Mouse (Mus musculus): ENCODE data around the gene Kif2c. TPM values are rescaled to one million over a fixed set of nuclear protein-coding genes. Genes with fewer than 3 reads are reported as not detected.

Gene Kif2c
- polyA plus RNA-seq, 1 experiment: 0.46 TPM

DNA sequence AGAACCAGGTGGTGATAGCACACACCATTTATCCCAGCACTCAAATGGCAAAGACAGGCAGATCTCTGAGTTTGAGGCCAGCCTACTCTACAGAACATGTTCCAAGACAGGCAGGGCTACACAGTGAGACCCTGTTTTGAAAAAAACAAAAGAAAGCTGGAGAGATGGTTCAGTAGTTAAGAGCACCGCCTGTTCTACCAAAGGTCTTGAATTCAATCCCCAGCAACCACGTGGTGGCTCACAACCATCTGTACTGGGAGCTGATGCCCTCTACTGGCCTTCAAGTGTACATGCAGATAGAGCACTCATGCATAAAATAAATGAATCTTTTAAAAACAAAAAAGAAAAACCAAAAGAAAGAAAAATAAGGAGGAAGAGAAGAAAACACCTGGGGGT is 43.2 kb downstream of the Kif2c start:
- DNase-seq (ENCODE audit: extremely low spot score in 1 of 2, low spot score in 1 of 2): peak in 1 of 2 experiments; percentile 61

GRCm38 (mm10) chr4:117138295-117139216 is 43.9 kb downstream of the Kif2c start:
- DNase-seq (ENCODE audit: extremely low spot score in 1 of 2, low spot score in 1 of 2): no peak

GRCm38 (mm10) chr4:117136034-117136433 is 46.4 kb downstream of the Kif2c start:
- DNase-seq (ENCODE audit: extremely low spot score in 1 of 2, low spot score in 1 of 2): no peak

- no peak for DNase-seq (ENCODE audit: extremely low spot score in 1 of 2, low spot score in 1 of 2)
Measured at GRCm38 (mm10) chr4:117134601-117134995, 47.8 kb downstream of the Kif2c start.

GRCm38 (mm10) chr4:117133817-117134600 is 48.4 kb downstream of the Kif2c start, which contains the start of gene Plk3:
TSS of gene Plk3 (minus strand) at chr4:117133963.
- peak; percentile 95 to 99 for DNase-seq (ENCODE audit: extremely low spot score in 1 of 2, low spot score in 1 of 2)

- DNase-seq (ENCODE audit: extremely low spot score in 1 of 2, low spot score in 1 of 2): no peak
Measured at GRCm38 (mm10) chr4:117133366-117133796, 49.1 kb downstream of the Kif2c start.

DNA sequence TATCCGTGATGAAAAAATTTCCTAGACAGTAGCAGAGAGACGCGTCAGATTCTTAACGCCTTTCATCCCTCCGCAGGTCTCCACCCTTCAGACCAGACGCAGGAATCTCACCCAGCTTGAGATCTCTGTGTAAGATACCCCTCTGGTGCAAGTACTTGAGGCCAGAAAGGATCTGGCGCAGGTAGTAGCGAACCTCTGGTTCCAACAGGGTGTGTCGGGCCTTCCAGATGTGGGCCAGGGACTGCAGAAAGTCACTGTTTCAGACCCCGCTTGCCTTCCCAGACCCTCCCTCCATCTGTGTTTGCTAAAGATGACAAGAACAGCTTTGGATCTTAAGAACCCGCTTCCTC is 49.7 kb downstream of the Kif2c start:
- DNase-seq (ENCODE audit: extremely low spot score in 1 of 2, low spot score in 1 of 2): no peak

GRCm38 (mm10) chr4:117131890-117132793 is 50.3 kb downstream of the Kif2c start:
- DNase-seq (ENCODE audit: extremely low spot score in 1 of 2, low spot score in 1 of 2): no peak

- DNase-seq (ENCODE audit: extremely low spot score in 1 of 2, low spot score in 1 of 2): no peak
Measured at GRCm38 (mm10) chr4:117131198-117131597, 51.2 kb downstream of the Kif2c start.

GRCm38 (mm10) chr4:117130790-117131189 is 51.6 kb downstream of the Kif2c start:
- DNase-seq (ENCODE audit: extremely low spot score in 1 of 2, low spot score in 1 of 2): no peak

DNA sequence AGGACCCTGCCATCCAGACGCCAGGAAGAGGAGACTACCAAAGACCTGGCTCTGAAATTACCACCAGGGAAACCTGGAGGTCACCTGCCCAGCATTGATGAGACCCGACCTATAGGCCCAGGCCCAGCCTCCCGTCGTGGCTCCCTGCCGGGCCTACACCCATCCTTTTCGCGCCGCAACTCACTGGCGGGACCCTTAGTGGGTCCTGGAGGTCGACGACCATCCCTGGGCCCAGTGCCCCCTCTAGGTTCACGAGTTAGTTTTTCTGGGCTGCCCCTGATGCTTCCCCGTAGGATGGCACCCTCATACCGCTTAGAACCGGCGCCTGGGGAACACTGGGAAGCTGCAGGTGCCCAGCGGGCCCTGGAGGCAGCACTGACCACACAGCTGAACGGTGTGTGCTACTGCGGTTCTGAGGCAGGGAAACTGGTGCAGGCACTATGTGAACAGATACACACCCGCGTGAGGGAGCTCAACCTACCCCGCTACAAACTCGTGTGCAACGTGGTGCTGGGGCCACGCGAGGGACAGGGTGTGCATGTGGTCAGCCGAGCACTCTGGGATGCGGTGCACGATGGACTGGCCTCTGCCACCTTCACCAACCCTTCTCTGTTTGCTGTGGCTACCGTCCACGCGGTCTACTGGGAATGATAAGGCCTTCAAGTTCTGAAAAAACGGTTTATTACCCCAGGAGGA is 54.3 kb downstream of the Kif2c start:
- no peak for DNase-seq (ENCODE audit: extremely low spot score in 1 of 2, low spot score in 1 of 2)

- no peak for DNase-seq (ENCODE audit: extremely low spot score in 1 of 2, low spot score in 1 of 2)
Measured at GRCm38 (mm10) chr4:117126675-117127290, 55.7 kb downstream of the Kif2c start, which contains the start of gene Tctex1d4. TSS of gene Tctex1d4 (plus strand) at chr4:117126794.

- peak in 1 of 2 experiments; percentile 40 for DNase-seq (ENCODE audit: extremely low spot score in 1 of 2, low spot score in 1 of 2)
Measured at GRCm38 (mm10) chr4:117125910-117126674, 56.3 kb downstream of the Kif2c start.

DNA sequence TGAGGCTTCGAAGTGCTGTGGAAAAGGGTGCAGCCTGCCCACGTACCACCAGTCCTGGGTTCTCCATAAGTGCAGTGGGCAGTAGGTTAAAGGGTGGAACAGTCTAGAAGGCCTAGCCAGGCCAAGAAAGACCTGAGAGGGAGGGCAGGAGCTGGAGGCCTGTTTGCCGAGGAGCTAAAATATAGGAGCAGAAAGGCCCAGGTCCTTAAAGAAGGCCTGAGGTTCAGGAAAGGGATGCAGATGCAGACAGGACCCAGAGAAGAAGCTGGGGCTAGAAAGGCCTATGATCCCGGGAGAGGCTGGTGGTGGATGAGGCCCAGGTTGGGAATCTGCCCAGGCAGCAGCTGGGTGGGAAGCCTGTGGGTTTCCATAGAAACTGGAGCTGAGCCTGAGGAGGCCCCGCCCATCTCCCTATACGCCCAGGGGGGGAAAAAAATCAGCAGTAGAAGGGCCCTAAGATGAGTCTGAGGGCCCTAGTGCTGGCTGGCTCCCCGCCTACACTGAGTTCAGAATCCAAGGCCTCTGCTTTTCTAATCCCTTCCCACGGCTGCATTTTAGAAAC is 57.0 kb downstream of the Kif2c start, which contains the start of gene Btbd19:
Gene Btbd19 (minus strand): TSS at position 378 of the 562 bp plus-strand sequence.
- DNase-seq (ENCODE audit: extremely low spot score in 1 of 2, low spot score in 1 of 2): peak; percentile 52 to 83

- DNase-seq (ENCODE audit: extremely low spot score in 1 of 2, low spot score in 1 of 2): peak in 1 of 2 experiments; percentile 41
Measured at GRCm38 (mm10) chr4:117124518-117125347, 57.7 kb downstream of the Kif2c start.

- DNase-seq (ENCODE audit: extremely low spot score in 1 of 2, low spot score in 1 of 2): no peak
Measured at GRCm38 (mm10) chr4:117124218-117124517, 58.3 kb downstream of the Kif2c start.

DNA sequence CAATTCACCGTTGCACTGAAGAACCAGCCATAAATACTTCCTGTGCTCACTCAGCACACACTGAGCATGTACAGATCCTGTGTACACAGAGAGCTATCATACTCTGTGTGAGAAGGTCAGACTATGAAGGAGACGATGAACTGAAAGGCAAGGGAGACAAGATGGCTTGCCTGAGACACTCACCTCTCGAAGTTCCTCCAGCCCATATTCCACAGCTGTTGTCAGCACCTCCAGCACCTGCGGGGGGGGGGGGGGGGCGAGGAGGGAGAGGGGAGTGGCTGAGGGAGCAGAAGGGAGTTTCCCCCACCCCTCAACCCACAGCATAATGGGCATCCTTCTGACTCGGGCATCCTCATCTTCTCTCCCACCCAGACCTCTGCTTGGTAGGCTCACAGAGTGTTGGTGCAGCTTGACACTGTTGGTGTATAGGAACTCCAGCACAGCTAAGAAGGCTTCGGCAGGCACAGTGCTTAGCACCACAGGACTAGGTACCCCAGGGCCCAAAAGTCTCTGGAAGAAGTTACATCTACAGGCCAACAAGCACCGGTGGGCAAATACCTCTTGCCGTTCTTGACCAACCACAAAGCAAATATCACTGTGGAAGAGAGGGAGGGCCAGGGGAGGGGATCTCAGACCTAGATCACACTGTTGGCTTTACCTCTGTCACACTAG is 58.8 kb downstream of the Kif2c start:
- no peak for DNase-seq (ENCODE audit: extremely low spot score in 1 of 2, low spot score in 1 of 2)
